Mouse (Mus musculus): ENCODE data around the gene Rhoq. TPM values are rescaled to one million over a fixed set of nuclear protein-coding genes. Genes with fewer than 3 reads are reported as not detected.

Gene Rhoq
- polyA plus RNA-seq, 1 experiment from 2014 or later, result 5.2 TPM

DNA sequence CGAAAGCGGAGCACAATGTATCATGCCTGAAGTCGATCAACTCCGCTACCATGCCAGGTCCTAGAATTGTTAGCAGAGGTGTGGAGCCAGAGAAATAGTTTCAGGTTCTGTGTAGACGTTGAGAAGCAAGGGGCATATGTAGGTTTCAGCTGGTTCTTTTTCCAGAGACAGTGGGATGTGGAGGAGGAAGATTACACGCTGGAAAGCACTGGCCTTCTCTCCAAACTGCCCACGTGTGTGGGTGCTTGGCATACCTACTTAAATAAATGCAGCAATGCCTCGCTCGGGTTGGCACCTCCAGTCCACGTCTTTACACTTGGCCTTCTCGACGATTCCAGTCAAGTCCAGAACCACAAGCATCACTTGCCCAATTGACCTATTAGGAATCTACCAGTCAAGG lies 4.2 kb downstream of the Rhoq start:
- H3K9me3 ChIP-seq (ENCODE audit: control insufficient read depth, low read length), result no peaks in the 10 kb centered on the region
- WGBS, result 96% methylated on average over 12 of the region's 12 CpGs
- H3K4me3 ChIP-seq (replicated peaks; ENCODE audit: low read length), result no peak overlapping the region
- H3K4me1 ChIP-seq (replicated peaks; ENCODE audit: control insufficient read depth, insufficient read depth, low read length), result peaks cover 28% of the 10 kb centered on the region
- no peak for ATAC-seq
- H3K27me3 ChIP-seq (replicated peaks; ENCODE audit: control insufficient read depth, insufficient read depth, low read length), result no peaks in the 10 kb centered on the region
- H3K36me3 ChIP-seq (ENCODE audit: control insufficient read depth, insufficient read depth), result no peaks in the 10 kb centered on the region
- no peak overlapping the region for H3K4me2 ChIP-seq (ENCODE audit: low read length)
- no peak overlapping the region for H3K27ac ChIP-seq (ENCODE audit: low read length)
- no peak overlapping the region for H3K9ac ChIP-seq (replicated peaks; ENCODE audit: low read depth, low read length)

- no peak overlapping the region for H3K27ac ChIP-seq (ENCODE audit: low read length)
- H3K4me2 ChIP-seq (ENCODE audit: low read length), result no peak overlapping the region
- H3K9ac ChIP-seq (replicated peaks; ENCODE audit: low read depth, low read length), result no peak overlapping the region
- H3K4me3 ChIP-seq (replicated peaks; ENCODE audit: low read length), result no peak overlapping the region
- no peak for ATAC-seq
- peaks cover 26% of the 10 kb centered on the region for H3K4me1 ChIP-seq (replicated peaks; ENCODE audit: control insufficient read depth, insufficient read depth, low read length)
- WGBS, result 85% methylated on average over 10 of the region's 10 CpGs
- H3K36me3 ChIP-seq (ENCODE audit: control insufficient read depth, insufficient read depth), result no peaks in the 10 kb centered on the region
- H3K27me3 ChIP-seq (replicated peaks; ENCODE audit: control insufficient read depth, insufficient read depth, low read length), result no peaks in the 10 kb centered on the region
- no peaks in the 10 kb centered on the region for H3K9me3 ChIP-seq (ENCODE audit: control insufficient read depth, low read length)
These were observed 4.9 kb downstream of the Rhoq start for GRCm38 (mm10) chr17:86967536-86968525.

DNA sequence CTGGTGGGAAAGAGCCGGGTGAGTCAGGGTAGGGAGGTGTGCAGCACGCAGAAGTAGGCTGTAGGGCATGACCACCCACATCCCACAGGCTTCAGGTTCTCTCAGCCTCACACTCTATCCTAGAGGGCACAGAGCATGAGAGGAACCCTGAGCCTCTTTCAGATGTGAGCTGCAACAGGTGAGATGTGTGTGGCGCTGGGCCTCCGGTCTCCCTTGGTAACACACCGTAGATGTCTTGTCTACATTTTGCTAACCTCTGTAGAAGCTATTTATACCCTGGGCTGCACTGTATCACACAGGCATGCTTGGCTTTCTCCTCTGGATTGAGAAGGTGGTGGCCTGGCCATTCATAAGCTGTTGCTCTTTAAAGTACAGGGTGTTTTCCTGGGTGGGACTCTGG lies 5.7 kb downstream of the Rhoq start:
- WGBS, result 91% methylated on average over 5 of the region's 5 CpGs

GRCm38 (mm10) chr17:86969582-86969981 lies 6.7 kb downstream of the Rhoq start:
- no peak for ATAC-seq
- Histone ChIP-seq H3K27me3 (replicated peaks; ENCODE audit: control insufficient read depth, insufficient read depth, low read length) (no peaks in the 10 kb centered on the region), H3K4me1 (replicated peaks; ENCODE audit: control insufficient read depth, insufficient read depth, low read length) (peaks cover 16% of the 10 kb centered on the region), H3K36me3 (ENCODE audit: control insufficient read depth, insufficient read depth) (no peaks in the 10 kb centered on the region), H3K9ac (replicated peaks; ENCODE audit: low read depth, low read length) (no peak overlapping the region), H3K9me3 (ENCODE audit: control insufficient read depth, low read length) (no peaks in the 10 kb centered on the region), H3K27ac (ENCODE audit: low read length) (no peak overlapping the region), H3K4me3 (replicated peaks; ENCODE audit: low read length) (no peak overlapping the region), H3K4me2 (ENCODE audit: low read length) (no peak overlapping the region)
- WGBS, result 60% methylated on average over 5 of the region's 5 CpGs

More for the DNA sequence above, 5.7 kb downstream of the Rhoq start:
- H3K4me1 ChIP-seq (replicated peaks; ENCODE audit: control insufficient read depth, insufficient read depth, low read length), result peaks cover 26% of the 10 kb centered on the region
- no peak for ATAC-seq
- H3K9ac ChIP-seq (replicated peaks; ENCODE audit: low read depth, low read length), result no peak overlapping the region
- H3K36me3 ChIP-seq (ENCODE audit: control insufficient read depth, insufficient read depth), result no peaks in the 10 kb centered on the region
- H3K4me2 ChIP-seq (ENCODE audit: low read length), result no peak overlapping the region
- H3K9me3 ChIP-seq (ENCODE audit: control insufficient read depth, low read length), result no peaks in the 10 kb centered on the region
- no peaks in the 10 kb centered on the region for H3K27me3 ChIP-seq (replicated peaks; ENCODE audit: control insufficient read depth, insufficient read depth, low read length)
- no peak overlapping the region for H3K27ac ChIP-seq (ENCODE audit: low read length)
- no peak overlapping the region for H3K4me3 ChIP-seq (replicated peaks; ENCODE audit: low read length)

- no peaks in the 10 kb centered on the region for H3K27me3 ChIP-seq (replicated peaks; ENCODE audit: control insufficient read depth, insufficient read depth, low read length)
- no peak overlapping the region for H3K4me3 ChIP-seq (replicated peaks; ENCODE audit: low read length)
- H3K9me3 ChIP-seq (ENCODE audit: control insufficient read depth, low read length), result no peaks in the 10 kb centered on the region
- no peak overlapping the region for H3K27ac ChIP-seq (ENCODE audit: low read length)
- H3K36me3 ChIP-seq (ENCODE audit: control insufficient read depth, insufficient read depth), result no peaks in the 10 kb centered on the region
- H3K4me1 ChIP-seq (replicated peaks; ENCODE audit: control insufficient read depth, insufficient read depth, low read length), result peaks cover 10% of the 10 kb centered on the region
- H3K9ac ChIP-seq (replicated peaks; ENCODE audit: low read depth, low read length), result no peak overlapping the region
- 93% methylated on average over 15 of the region's 15 CpGs for WGBS
- no peak overlapping the region for H3K4me2 ChIP-seq (ENCODE audit: low read length)
- no peak for ATAC-seq
These were observed 7.3 kb downstream of the Rhoq start for GRCm38 (mm10) chr17:86970026-86970750.

DNA sequence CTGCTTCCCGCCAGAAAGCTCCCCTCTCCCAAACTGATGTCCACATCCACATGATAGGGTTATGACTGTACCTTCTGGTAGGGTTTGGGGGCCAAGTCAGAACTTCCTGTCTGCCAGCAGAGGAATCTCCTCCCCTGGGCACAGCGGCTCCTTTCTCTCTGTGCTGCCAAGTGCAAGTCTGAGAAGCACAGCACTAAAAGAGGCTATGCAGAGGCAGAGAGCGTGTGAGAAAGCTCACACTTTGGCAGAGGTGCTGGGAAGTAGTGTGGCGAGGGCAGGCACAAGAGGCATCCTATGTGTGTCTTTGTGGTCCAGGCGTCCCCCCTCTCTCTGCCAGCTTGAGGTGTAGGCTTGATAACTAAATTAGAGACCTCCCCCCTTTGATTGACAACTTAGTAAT lies 8.2 kb downstream of the Rhoq start:
- no peaks in the 10 kb centered on the region for H3K27me3 ChIP-seq (replicated peaks; ENCODE audit: control insufficient read depth, insufficient read depth, low read length)
- H3K9me3 ChIP-seq (ENCODE audit: control insufficient read depth, low read length), result no peaks in the 10 kb centered on the region
- no peaks in the 10 kb centered on the region for H3K36me3 ChIP-seq (ENCODE audit: control insufficient read depth, insufficient read depth)
- H3K9ac ChIP-seq (replicated peaks; ENCODE audit: low read depth, low read length), result no peak overlapping the region
- peaks cover 10% of the 10 kb centered on the region for H3K4me1 ChIP-seq (replicated peaks; ENCODE audit: control insufficient read depth, insufficient read depth, low read length)
- no peak overlapping the region for H3K27ac ChIP-seq (ENCODE audit: low read length)
- no peak overlapping the region for H3K4me2 ChIP-seq (ENCODE audit: low read length)
- 51% methylated on average over 5 of the region's 5 CpGs for WGBS
- ATAC-seq, result peak; percentile 52
- H3K4me3 ChIP-seq (replicated peaks; ENCODE audit: low read length), result no peak overlapping the region

DNA sequence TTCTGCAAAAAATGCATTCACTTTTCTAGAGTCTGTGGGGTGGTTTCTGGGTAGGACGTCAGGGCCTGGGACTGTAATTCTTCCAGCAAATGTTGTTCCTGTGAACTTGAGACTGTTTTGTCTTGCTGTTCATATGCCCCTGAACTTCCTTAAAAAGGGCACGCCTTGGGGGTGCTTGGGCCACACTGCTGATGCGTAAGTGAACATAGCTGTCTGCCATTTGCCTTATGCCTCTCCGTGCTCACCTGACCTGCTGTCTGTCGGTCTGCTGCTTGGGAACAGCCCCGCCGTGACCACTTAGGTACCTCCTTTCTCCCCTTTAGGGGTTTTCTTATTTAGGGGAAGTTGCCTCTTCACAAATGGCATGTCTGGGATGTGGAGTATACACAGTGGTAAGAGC lies 9.0 kb downstream of the Rhoq start:
- Histone ChIP-seq H3K27ac (ENCODE audit: low read length) (no peak overlapping the region), H3K4me1 (replicated peaks; ENCODE audit: control insufficient read depth, insufficient read depth, low read length) (peaks cover 10% of the 10 kb centered on the region), H3K36me3 (ENCODE audit: control insufficient read depth, insufficient read depth) (no peaks in the 10 kb centered on the region), H3K9ac (replicated peaks; ENCODE audit: low read depth, low read length) (no peak overlapping the region), H3K27me3 (replicated peaks; ENCODE audit: control insufficient read depth, insufficient read depth, low read length) (no peaks in the 10 kb centered on the region), H3K4me2 (ENCODE audit: low read length) (no peak overlapping the region), H3K9me3 (ENCODE audit: control insufficient read depth, low read length) (no peaks in the 10 kb centered on the region), H3K4me3 (replicated peaks; ENCODE audit: low read length) (no peak overlapping the region)
- 95% methylated on average over 7 of the region's 7 CpGs for WGBS
- ATAC-seq, result no peak

DNA sequence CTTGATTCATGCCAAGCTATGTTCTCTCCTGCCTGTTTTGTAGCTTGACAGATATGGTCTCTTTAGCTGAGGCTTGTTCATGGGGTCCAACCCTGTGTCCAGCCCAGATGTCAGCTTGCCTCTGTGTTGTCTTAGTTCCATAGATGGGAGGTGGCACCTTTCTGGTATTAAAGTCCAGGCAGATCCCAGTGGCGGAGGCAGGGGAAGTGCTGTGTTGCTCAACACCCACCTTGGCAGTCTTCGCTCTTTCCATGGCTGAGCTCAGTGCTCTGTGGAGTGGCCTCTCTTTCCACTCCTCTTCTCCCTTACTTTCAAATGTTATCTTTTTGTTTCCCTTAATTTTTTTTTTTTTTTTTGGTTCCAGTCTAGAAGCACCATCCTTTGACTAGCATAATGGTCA lies 10.2 kb downstream of the Rhoq start:
- Histone ChIP-seq H3K27ac (ENCODE audit: low read length) (no peak overlapping the region), H3K4me3 (replicated peaks; ENCODE audit: low read length) (no peak overlapping the region), H3K9ac (replicated peaks; ENCODE audit: low read depth, low read length) (no peak overlapping the region), H3K27me3 (replicated peaks; ENCODE audit: control insufficient read depth, insufficient read depth, low read length) (no peaks in the 10 kb centered on the region), H3K4me2 (ENCODE audit: low read length) (no peak overlapping the region), H3K36me3 (ENCODE audit: control insufficient read depth, insufficient read depth) (no peaks in the 10 kb centered on the region), H3K4me1 (replicated peaks; ENCODE audit: control insufficient read depth, insufficient read depth, low read length) (peaks cover 10% of the 10 kb centered on the region), H3K9me3 (ENCODE audit: control insufficient read depth, low read length) (no peaks in the 10 kb centered on the region)
- 97% methylated on average over 2 of the region's 2 CpGs for WGBS
- ATAC-seq, result no peak

- ATAC-seq, result no peak
- Histone ChIP-seq H3K4me3 (replicated peaks; ENCODE audit: low read length) (no peak overlapping the region), H3K4me1 (replicated peaks; ENCODE audit: control insufficient read depth, insufficient read depth, low read length) (peaks cover 2% of the 10 kb centered on the region), H3K4me2 (ENCODE audit: low read length) (no peak overlapping the region), H3K27me3 (replicated peaks; ENCODE audit: control insufficient read depth, insufficient read depth, low read length) (no peaks in the 10 kb centered on the region), H3K9me3 (ENCODE audit: control insufficient read depth, low read length) (no peaks in the 10 kb centered on the region), H3K36me3 (ENCODE audit: control insufficient read depth, insufficient read depth) (no peaks in the 10 kb centered on the region), H3K9ac (replicated peaks; ENCODE audit: low read depth, low read length) (no peak overlapping the region), H3K27ac (ENCODE audit: low read length) (no peak overlapping the region)
- WGBS, result 86% methylated on average over 10 of the region's 10 CpGs
These were observed 13.5 kb downstream of the Rhoq start for GRCm38 (mm10) chr17:86976387-86976786.

Measured in forebrain, embryonic 16.5 days (tissue).